Mouse (Mus musculus) heart, postnatal 4 days (tissue): ENCODE measurements around the gene Vgll4. TPM values are rescaled to one million over a fixed set of nuclear protein-coding genes. Genes with fewer than 3 reads are reported as not detected.

ENCODE experiments used
- DNase-seq: peaks from one replicate; pipeline ENCODE4 v3.0.0; 2021
- total RNA-seq, 2 experiments: library from RNA; stranded (reverse); gene quantifications; 2 replicates each; pipeline ENCODE4 v1.2.3; 2021

Vgll4 gene
- total RNA-seq, 2 experiments from 2014 or later: 37.4 to 40.4 TPM

GRCm38 (mm10) chr6:114972988-114973387 is 3.2 kb upstream of the Vgll4 start:
- no peak for DNase-seq

DNA sequence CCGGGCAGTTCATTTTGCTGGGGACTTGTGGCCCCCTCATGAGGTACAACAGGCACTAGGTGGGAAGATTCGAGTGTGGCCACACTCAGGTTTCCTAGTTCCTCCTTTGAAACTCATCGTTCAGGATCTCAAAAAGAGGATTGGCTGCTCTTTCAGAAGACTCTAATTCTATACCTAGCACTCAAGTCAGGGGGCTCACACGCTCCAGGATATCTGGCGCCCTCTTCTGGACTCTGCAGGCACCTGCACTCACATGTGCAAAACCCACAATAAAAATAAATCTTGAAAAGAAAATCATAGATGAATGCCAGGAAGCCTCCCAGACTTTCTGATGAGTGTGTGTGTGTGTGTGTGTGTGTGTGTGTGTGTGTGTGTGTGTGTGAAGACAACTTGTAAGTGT is 1.1 kb upstream of the Vgll4 start:
- peak; percentile 9 for DNase-seq

- DNase-seq: no peak
Observed at GRCm38 (mm10) chr6:114970386-114970785, 592 bp upstream of the Vgll4 start.

GRCm38 (mm10) chr6:114968361-114969212 is 1.2 kb downstream of the Vgll4 start:
- peak; percentile 77 for DNase-seq

- DNase-seq: no peak
Observed at GRCm38 (mm10) chr6:114967623-114968022, 2.2 kb downstream of the Vgll4 start.

- DNase-seq: no peak
Observed at GRCm38 (mm10) chr6:114966396-114967154, 3.2 kb downstream of the Vgll4 start.

DNA sequence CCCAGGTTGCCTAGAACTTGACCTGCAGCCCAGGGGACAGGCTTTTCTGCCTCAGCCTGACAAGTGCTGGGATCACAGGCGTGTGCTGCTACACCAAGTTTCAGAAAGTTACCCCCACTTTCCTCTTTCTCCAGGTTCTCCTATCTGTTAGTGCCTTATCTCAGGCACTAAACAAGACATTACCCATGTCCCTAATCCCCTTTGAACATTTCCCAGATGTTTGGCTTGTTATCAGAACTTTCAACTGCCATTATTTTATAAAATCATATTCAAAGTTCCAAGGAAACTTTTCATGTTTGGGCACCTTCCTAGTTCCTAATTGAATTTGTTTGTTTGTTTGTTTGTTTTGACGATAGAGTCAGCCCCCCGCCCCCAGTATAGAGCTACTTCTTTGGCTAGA is 4.0 kb downstream of the Vgll4 start:
- DNase-seq: no peak

- no peak for DNase-seq
Observed at GRCm38 (mm10) chr6:114965396-114965795, 4.4 kb downstream of the Vgll4 start.

GRCm38 (mm10) chr6:114964235-114964634 is 5.6 kb downstream of the Vgll4 start:
- no peak for DNase-seq

DNA sequence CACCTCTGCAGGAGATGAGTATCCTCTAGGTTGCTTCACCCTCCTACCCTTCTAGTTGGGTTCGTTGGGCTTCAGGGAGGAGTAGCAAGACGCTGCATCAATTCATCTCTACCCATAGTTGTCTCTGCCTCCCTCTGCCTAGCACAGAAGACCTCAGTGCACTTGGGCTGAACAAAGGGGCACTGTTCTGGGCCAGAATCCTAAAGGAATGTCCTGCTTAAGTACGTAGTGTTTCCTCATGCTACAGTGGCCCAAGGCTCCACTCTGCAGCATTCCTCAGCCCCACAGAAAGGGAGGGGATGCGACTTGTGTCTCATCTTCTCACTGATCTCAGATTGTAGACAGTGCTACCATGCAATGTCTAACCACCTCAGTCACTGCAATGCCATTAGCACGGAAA is 6.2 kb downstream of the Vgll4 start:
- no peak for DNase-seq

DNA sequence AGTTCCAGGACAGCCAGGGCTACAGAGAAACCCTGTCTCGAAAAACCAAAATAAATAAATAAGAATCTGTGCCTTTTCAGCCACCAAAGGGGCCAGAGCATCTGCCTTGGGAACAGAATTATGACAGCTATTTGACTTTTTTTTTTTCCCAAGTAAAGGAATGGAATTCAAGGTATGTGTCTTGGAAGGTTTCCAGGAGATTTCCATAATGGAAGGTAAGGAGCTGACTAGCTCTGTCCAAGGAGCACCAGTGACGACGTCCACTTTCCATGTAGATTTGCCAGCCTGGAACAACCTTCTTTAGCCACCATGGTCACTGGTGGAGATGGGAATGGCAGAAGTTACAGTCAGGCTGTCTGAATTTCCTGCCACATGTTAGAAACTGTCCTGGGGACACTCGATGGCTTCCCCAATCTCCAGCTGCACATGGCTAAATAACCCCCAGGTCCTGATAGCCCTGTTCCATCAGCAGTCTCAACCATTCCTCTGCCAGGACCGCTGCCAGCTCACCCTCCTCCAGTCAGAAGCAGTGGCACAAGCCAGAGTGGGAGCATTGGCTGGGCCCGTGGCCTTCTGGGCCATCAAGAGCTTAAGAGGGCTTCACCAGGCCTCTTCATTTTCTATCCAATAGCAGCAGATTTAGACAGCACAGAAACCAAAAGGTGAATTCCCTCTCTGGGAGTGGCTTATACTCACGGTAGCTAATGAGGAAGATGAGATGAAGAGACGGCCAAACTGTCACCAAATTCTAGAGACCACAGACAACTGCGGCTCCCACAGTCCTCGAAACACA is 8.3 kb downstream of the Vgll4 start:
- DNase-seq: no peak

GRCm38 (mm10) chr6:114959012-114959398 is 10.8 kb downstream of the Vgll4 start:
- no peak for DNase-seq

DNA sequence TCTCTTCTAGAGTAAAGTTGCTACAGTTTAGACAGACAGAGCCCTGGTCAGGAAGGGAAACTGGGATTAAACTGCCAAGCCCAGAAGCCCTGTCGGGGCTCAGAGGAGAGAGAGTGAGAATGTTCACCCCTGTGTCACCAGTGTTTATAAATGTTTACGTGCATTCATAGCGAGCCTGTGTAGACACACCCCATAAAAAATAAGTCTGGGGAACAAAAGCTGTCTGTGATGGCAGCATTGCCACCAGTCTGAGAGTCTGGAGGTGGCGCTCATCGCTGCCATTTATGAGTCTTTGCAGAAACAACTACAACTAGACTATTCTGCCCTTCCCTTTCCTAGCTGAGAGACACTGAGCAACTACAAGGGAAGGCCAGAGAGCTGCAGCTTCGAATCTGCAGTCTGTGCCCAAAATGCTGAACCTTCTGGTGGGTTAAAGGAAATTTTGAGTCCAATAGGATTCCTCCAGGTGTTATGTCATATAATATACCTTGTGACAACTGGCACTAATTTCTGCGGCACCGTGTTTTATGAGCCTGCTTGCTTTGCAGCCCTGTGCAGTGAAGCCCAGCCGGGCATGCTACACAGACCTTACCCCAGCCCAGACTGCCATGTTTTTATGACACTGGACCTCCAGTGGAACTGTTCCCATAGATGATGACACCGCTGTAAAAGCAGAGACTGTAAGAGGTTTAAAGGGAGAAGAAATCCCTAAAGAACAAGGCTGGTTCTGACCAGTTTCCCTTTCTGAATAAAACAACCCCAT is 11.4 kb downstream of the Vgll4 start:
- no peak for DNase-seq

DNA sequence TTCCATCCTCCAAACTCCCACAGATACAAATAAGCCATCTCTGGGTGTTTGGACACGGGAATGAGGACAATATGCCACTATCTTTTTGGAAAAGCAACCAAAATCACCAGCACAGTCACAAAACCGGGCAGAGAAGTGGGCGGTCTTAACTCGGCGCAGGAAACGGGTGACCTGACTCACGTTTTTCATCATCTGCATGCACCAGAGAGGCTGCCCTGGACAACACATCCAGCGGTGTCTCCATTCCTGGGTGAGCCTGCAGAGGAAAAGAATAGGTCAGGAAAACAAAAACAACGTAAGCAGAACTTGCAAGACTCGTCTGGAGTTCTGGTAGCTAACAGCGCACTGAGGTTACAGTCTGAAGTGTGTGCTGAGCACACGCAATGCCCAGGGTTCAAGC is 12.0 kb downstream of the Vgll4 start:
- DNase-seq: no peak

DNA sequence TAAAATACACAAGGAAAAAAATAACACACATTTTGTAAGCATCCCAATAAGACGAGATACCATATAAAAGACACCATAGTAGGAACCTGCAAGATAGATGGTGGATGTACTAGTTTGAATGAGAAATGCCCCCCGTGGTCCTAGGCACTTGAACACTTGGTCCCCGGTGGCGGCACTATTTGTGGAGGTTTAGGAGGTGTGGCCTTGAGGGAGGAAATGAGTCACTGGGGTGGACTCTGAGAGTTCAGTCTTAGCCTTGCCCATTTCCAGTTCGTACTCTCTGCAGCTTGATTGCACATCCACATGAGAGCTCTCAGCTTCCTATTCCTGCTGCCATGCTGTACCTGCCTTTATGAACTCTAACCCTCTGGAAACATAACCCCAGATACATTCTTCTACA is 15.3 kb downstream of the Vgll4 start:
- no peak for DNase-seq

DNA sequence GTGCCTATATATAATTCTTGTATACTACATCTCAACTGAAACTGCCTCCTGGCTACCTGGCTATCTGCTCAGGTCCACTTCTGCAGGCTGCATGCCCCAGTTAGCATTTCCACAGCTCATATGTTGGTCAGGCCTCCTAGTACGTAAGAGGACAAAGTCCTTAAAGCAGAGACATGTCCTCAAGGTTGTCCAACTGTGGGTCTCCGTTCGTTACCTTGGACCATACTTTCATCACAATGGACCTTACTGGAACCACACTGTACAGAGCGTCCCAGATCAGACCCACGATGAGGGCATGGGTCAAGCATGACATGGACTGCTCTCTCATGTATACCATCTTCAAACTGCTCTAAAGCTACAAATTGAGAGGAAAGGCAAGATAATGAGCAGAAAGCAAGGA is 16.2 kb downstream of the Vgll4 start:
- no peak for DNase-seq

GRCm38 (mm10) chr6:114952356-114952755 is 17.4 kb downstream of the Vgll4 start:
- DNase-seq: no peak

- no peak for DNase-seq
Observed at GRCm38 (mm10) chr6:114944456-114945438, 25.0 kb downstream of the Vgll4 start.

GRCm38 (mm10) chr6:114941201-114941849 is 28.5 kb downstream of the Vgll4 start:
- peak; percentile 50 for DNase-seq

DNA sequence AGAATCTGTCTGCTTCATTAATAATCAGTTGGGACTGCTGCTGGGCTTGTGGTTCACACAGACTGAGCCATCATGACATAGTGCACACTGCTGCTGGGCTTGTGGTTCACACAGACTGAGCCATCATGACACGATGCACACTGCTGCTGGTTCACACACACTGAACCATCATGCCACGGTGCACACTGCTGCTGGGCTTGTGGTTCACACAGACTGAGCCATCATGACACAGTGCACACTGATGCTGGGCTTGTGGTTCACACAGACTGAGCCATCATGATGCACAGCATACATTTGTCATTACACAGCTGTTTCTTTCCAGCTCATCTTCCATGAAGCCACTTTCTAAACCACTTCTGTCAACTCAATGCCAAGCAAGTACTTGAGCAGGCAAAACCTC is 30.1 kb downstream of the Vgll4 start:
- DNase-seq: no peak
